Mouse (Mus musculus): ENCODE results near the gene Nlrp10.

Gene Nlrp10

DNA sequence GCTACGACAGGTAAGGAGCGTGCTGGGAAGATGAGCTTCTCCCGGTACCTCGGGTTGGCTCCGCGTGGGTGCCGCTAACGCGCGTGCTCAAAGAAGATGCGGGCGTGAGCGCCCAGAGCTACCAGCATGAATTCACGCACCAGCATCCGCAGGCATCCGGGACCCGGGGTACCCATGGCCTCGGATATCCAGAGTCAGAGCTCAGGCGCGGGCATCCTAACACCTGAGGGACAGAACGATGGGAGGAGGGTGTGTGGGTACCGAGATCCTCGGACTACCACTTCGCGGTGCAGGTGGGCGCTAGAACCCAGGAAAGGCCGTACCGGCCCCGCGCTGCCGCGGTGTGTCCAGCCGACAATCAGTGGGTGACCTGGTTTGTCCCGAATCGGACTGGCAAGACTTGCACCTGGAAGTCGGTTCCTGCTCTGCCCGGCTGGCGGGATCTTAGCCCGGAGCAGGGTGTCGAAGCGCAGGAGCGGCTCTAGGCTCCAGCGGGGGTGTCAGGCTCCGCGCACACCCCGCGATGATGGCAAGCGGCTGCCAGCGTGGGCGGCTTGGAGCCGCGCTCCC is 20.9 kb upstream of the Nlrp10 start:
- peaks cover 43% of the 10 kb centered on the region for H3K27me3 ChIP-seq (ENCODE audit: insufficient read depth, low read length)
- peaks cover 40% of the 10 kb centered on the region for H3K4me1 ChIP-seq (replicated peaks; ENCODE audit: low read depth, low read length)
- TF ChIP-seq CTCF (conservative IDR thresholded peaks at IDR 0.05; ENCODE audit: low read length), result no peak
- TF ChIP-seq NANOG (IDR thresholded peaks at IDR 0.05; ENCODE audit: borderline replicate concordance, low read length), result no peak
- no peak for TF ChIP-seq POU5F1 (IDR thresholded peaks at IDR 0.05; ENCODE audit: borderline replicate concordance, low read length)
- H3K36me3 ChIP-seq (ENCODE audit: insufficient read depth, low read length), result peaks cover 6% of the 10 kb centered on the region
- H3K9me3 ChIP-seq (ENCODE audit: low read length), result no peaks in the 10 kb centered on the region
- H3K4me3 ChIP-seq (replicated peaks; ENCODE audit: low read length), result peak overlapping the region; percentile 82

DNA sequence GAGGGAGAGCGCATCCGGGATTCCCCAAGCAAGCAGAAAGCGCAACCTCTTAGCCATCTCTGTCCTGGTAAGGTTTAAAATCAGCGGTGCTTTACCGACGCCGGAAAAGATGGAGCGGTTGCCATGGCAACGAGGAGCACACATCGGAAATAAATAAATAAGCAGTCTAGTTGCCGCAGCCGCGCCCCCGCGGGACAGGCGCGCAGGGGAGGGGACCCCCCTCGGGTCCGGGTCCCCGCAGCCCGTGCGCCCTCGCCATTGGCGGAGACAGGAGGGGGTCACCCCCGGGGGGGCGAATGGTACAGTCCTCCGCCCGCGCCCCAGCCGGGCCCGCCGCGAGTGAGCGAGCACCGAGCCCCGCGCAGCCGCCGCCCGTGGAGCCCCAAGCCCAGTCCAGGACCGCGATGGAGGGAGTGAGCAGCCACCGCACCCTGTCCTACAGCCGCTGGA is 20.4 kb upstream of the Nlrp10 start, which contains the start of gene Tub:
Gene Tub (plus strand): TSS at position 27 of the 450 bp plus-strand sequence.
- peaks cover 11% of the 10 kb centered on the region for H3K36me3 ChIP-seq (ENCODE audit: insufficient read depth, low read length)
- no peaks in the 10 kb centered on the region for H3K9me3 ChIP-seq (ENCODE audit: low read length)
- peak within 1 kb of the TSS; percentile 82 for H3K4me3 ChIP-seq (replicated peaks; ENCODE audit: low read length)
- TF ChIP-seq NANOG (IDR thresholded peaks at IDR 0.05; ENCODE audit: borderline replicate concordance, low read length) (no peak), CTCF (conservative IDR thresholded peaks at IDR 0.05; ENCODE audit: low read length) (no peak), POU5F1 (IDR thresholded peaks at IDR 0.05; ENCODE audit: borderline replicate concordance, low read length) (no peak)
- peaks cover 43% of the 10 kb centered on the region for H3K27me3 ChIP-seq (ENCODE audit: insufficient read depth, low read length)
- peaks cover 40% of the 10 kb centered on the region for H3K4me1 ChIP-seq (replicated peaks; ENCODE audit: low read depth, low read length)

GRCm38 (mm10) chr7:108949301-108949700 is 19.3 kb upstream of the Nlrp10 start:
- Histone ChIP-seq H3K9me3 (ENCODE audit: low read length) (no peaks in the 10 kb centered on the region), H3K27me3 (ENCODE audit: insufficient read depth, low read length) (peaks cover 43% of the 10 kb centered on the region), H3K36me3 (ENCODE audit: insufficient read depth, low read length) (peaks cover 20% of the 10 kb centered on the region), H3K4me3 (replicated peaks; ENCODE audit: low read length) (no peak overlapping the region), H3K4me1 (replicated peaks; ENCODE audit: low read depth, low read length) (peaks cover 40% of the 10 kb centered on the region)
- TF ChIP-seq CTCF (conservative IDR thresholded peaks at IDR 0.05; ENCODE audit: low read length) (no peak), NANOG (IDR thresholded peaks at IDR 0.05; ENCODE audit: borderline replicate concordance, low read length) (no peak), POU5F1 (IDR thresholded peaks at IDR 0.05; ENCODE audit: borderline replicate concordance, low read length) (no peak)

GRCm38 (mm10) chr7:108948611-108949010 is 18.6 kb upstream of the Nlrp10 start:
- H3K36me3 ChIP-seq (ENCODE audit: insufficient read depth, low read length), result peaks cover 27% of the 10 kb centered on the region
- no peaks in the 10 kb centered on the region for H3K9me3 ChIP-seq (ENCODE audit: low read length)
- no peak overlapping the region for H3K4me3 ChIP-seq (replicated peaks; ENCODE audit: low read length)
- TF ChIP-seq POU5F1 (IDR thresholded peaks at IDR 0.05; ENCODE audit: borderline replicate concordance, low read length), result no peak
- TF ChIP-seq CTCF (conservative IDR thresholded peaks at IDR 0.05; ENCODE audit: low read length), result no peak
- TF ChIP-seq NANOG (IDR thresholded peaks at IDR 0.05; ENCODE audit: borderline replicate concordance, low read length), result no peak
- H3K27me3 ChIP-seq (ENCODE audit: insufficient read depth, low read length), result peaks cover 43% of the 10 kb centered on the region
- H3K4me1 ChIP-seq (replicated peaks; ENCODE audit: low read depth, low read length), result peaks cover 40% of the 10 kb centered on the region

- TF ChIP-seq CTCF (conservative IDR thresholded peaks at IDR 0.05; ENCODE audit: low read length) (peak; percentile 79), POU5F1 (IDR thresholded peaks at IDR 0.05; ENCODE audit: borderline replicate concordance, low read length) (no peak)
- Histone ChIP-seq H3K36me3 (ENCODE audit: insufficient read depth, low read length) (peaks cover 73% of the 10 kb centered on the region), H3K27me3 (ENCODE audit: insufficient read depth, low read length) (no peaks in the 10 kb centered on the region)
Observed at GRCm38 (mm10) chr7:108944002-108944401, 14.0 kb upstream of the Nlrp10 start.

GRCm38 (mm10) chr7:108941466-108941865 is 11.5 kb upstream of the Nlrp10 start:
- TF ChIP-seq NANOG (IDR thresholded peaks at IDR 0.05; ENCODE audit: borderline replicate concordance, low read length) (no peak), CTCF (conservative IDR thresholded peaks at IDR 0.05; ENCODE audit: low read length) (no peak), POU5F1 (IDR thresholded peaks at IDR 0.05; ENCODE audit: borderline replicate concordance, low read length) (no peak)

More at GRCm38 (mm10) chr7:108944002-108944401, 14.0 kb upstream of the Nlrp10 start:
- H3K9me3 ChIP-seq (ENCODE audit: low read length), result peaks cover 44% of the 10 kb centered on the region
- H3K4me3 ChIP-seq (replicated peaks; ENCODE audit: low read length), result no peak overlapping the region
- H3K4me1 ChIP-seq (replicated peaks; ENCODE audit: low read depth, low read length), result peaks cover 10% of the 10 kb centered on the region

DNA sequence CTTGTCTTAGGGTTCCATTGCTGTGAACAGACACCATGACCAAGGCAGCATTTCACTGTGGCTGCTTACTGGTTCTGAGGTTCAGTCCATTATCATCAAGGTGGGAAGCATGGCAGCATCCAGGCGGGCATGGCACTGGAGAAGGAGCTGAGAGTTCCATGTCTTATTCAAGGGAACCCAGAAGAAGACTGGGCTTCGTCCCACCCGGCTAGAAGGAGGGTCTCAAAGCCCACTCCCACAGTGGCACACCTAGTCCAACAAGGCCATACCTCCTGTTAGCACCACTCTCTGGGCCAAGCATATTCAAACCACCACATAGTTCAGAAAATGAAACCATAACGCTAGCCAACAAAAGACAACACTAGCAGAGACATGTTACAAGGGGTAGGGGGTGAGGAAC is 6.6 kb upstream of the Nlrp10 start:
- peaks cover 68% of the 10 kb centered on the region for H3K36me3 ChIP-seq (ENCODE audit: insufficient read depth, low read length)
- TF ChIP-seq POU5F1 (IDR thresholded peaks at IDR 0.05; ENCODE audit: borderline replicate concordance, low read length), result no peak
- no peak for TF ChIP-seq CTCF (conservative IDR thresholded peaks at IDR 0.05; ENCODE audit: low read length)
- TF ChIP-seq NANOG (IDR thresholded peaks at IDR 0.05; ENCODE audit: borderline replicate concordance, low read length), result no peak
- peaks cover 69% of the 10 kb centered on the region for H3K9me3 ChIP-seq (ENCODE audit: low read length)
- no peaks in the 10 kb centered on the region for H3K27me3 ChIP-seq (ENCODE audit: insufficient read depth, low read length)
- 0 out of 2 replicates have a peak overlapping the region, but pooled peaks have one; percentile 95 for H3K4me3 ChIP-seq (replicated peaks; ENCODE audit: low read length)
- peaks cover 9% of the 10 kb centered on the region; the same call in 1 of the 2 replicates for H3K4me1 ChIP-seq (replicated peaks; ENCODE audit: low read depth, low read length)

More at GRCm38 (mm10) chr7:108941466-108941865, 11.5 kb upstream of the Nlrp10 start:
- H3K4me3 ChIP-seq (replicated peaks; ENCODE audit: low read length), result peak overlapping the region; percentile 3; the same call in 1 of the 2 replicates
- peaks cover 69% of the 10 kb centered on the region for H3K9me3 ChIP-seq (ENCODE audit: low read length)
- peaks cover 98% of the 10 kb centered on the region for H3K36me3 ChIP-seq (ENCODE audit: insufficient read depth, low read length)
- H3K4me1 ChIP-seq (replicated peaks; ENCODE audit: low read depth, low read length), result no peaks in the 10 kb centered on the region
- no peaks in the 10 kb centered on the region for H3K27me3 ChIP-seq (ENCODE audit: insufficient read depth, low read length)

- Histone ChIP-seq H3K4me1 (replicated peaks; ENCODE audit: low read depth, low read length) (peaks cover 9% of the 10 kb centered on the region; the same call in 1 of the 2 replicates), H3K36me3 (ENCODE audit: insufficient read depth, low read length) (peaks cover 56% of the 10 kb centered on the region), H3K4me3 (replicated peaks; ENCODE audit: low read length) (peak overlapping the region; percentile 95), H3K9me3 (ENCODE audit: low read length) (peaks cover 57% of the 10 kb centered on the region), H3K27me3 (ENCODE audit: insufficient read depth, low read length) (no peaks in the 10 kb centered on the region)
- TF ChIP-seq CTCF (conservative IDR thresholded peaks at IDR 0.05; ENCODE audit: low read length), result no peak
- TF ChIP-seq POU5F1 (IDR thresholded peaks at IDR 0.05; ENCODE audit: borderline replicate concordance, low read length), result no peak
- TF ChIP-seq NANOG (IDR thresholded peaks at IDR 0.05; ENCODE audit: borderline replicate concordance, low read length), result no peak
Observed at GRCm38 (mm10) chr7:108935411-108935810, 5.4 kb upstream of the Nlrp10 start.

Data from E14TG2a.4 (cell line).